Mouse (Mus musculus): ENCODE measurements around the gene Anks6.

DNA sequence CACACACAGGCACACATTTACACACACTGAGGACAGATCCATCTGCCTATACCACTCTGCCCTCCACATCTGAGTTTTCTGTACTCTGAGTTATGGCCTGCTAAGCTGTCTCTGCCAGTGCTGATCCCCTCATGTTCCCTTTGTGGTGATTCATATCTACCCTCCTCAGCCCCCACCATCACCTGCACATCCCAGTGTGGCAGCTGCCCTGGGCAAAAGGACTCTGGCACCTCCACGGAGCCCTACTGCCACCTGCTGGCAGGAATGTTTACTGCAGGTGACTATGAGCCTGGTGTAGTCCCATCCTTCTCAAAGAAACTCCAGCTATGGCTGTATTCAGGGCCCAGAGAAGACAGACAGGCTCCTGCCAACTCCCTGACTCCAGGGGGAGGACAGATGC is 7.1 kb downstream of the Anks6 start:
- TF ChIP-seq CTCF (IDR thresholded peaks at IDR 0.05; ENCODE audit: borderline replicate concordance, control insufficient read depth, extremely low read depth, insufficient read depth, low read length, poor library complexity) (peak; percentile 91), POLR2A (IDR thresholded peaks at IDR 0.05; ENCODE audit: control insufficient read depth, extremely low read depth, insufficient read depth, low read length, poor library complexity) (no peak)

Measured in thymus, adult 2 months (tissue).